Mouse (Mus musculus) intestine, embryonic 14.5 days (tissue): Measurements from ENCODE around the gene Gm42688. TPM values are rescaled to one million over a fixed set of nuclear protein-coding genes. Genes with fewer than 3 reads are reported as not detected.
"Not testable (repeated sequence)": the region's sequence is repeated elsewhere in the genome, so short reads cannot be mapped to it uniquely, and the experiment has no call there.

Source experiments
- ATAC-seq: fragments of 200-750 bp; cut with Nextera tagmentation; replicated peaks from 2 replicates; pipeline ENCODE4 v1.8.0; 2017; ENCODE audit warnings: low read depth, moderate number of reproducible peaks, moderate TSS enrichment, moderate library complexity; ENCODE audit not compliant: low FRiP score, low TSS enrichment
- DNase-seq: peaks from one replicate; pipeline ENCODE4 v3.0.0-alpha.2; 2018; ENCODE audit warnings: low spot score
- H3K27ac ChIP-seq: fragments of 300-500 bp; sonication (generic); 2 replicates; pipeline ENCODE4 v1.5.1; 2014; ENCODE audit warnings: low read depth, mild to moderate bottlenecking, control low read depth
- H3K27me3 ChIP-seq: fragments of 300-500 bp; sonication (generic); replicated peaks from 2 replicates; pipeline ENCODE4 v1.6.1; 2014; ENCODE audit warnings: low read length, control low read depth; ENCODE audit not compliant: control insufficient read depth, insufficient read depth
- H3K36me3 ChIP-seq: fragments of 300-500 bp; sonication (generic); 2 replicates; pipeline ENCODE4 v1.6.1; 2014; ENCODE audit warnings: low read length, control low read depth; ENCODE audit not compliant: control insufficient read depth, insufficient read depth
- H3K4me1 ChIP-seq: fragments of 300-500 bp; sonication (generic); replicated peaks from 2 replicates; pipeline ENCODE4 v1.6.1; 2014; ENCODE audit warnings: low read length, control low read depth, mixed read lengths; ENCODE audit not compliant: control insufficient read depth, insufficient read depth
- H3K4me2 ChIP-seq: fragments of 300-500 bp; sonication (generic); 2 replicates; pipeline ENCODE4 v1.6.1; 2014; ENCODE audit warnings: low read length
- H3K4me3 ChIP-seq: fragments of 300-500 bp; sonication (generic); 2 replicates; pipeline ENCODE4 v1.5.1; 2014; ENCODE audit warnings: low read depth, low read length, control low read depth, mixed read lengths
- H3K9ac ChIP-seq: fragments of 300-500 bp; sonication (generic); 2 replicates; pipeline ENCODE4 v1.6.1; 2014; ENCODE audit warnings: mild to moderate bottlenecking, low read length
- H3K9me3 ChIP-seq: fragments of 300-500 bp; sonication (generic); 2 replicates; pipeline ENCODE4 v1.6.1; 2016; ENCODE audit warnings: low read length, control low read depth; ENCODE audit not compliant: control insufficient read depth
- WGBS: fragments of 180-500 bp; shearing (Covaris S2); extraction: QIAGEN DNeasy Blood & Tissue Kit; methylation state at CpG from one replicate; pipeline ENCODE4 v1.1.7; 2014; 5-methylcytosine and 5-hydroxymethylcytosine counted together
- polyA plus RNA-seq: library from polyadenylated mRNA; unstranded; fragments of >200 nt; fragmentation: Nextera tagmentation; extraction: Ambion mirVana; gene quantifications from 2 replicates; pipeline ENCODE4 v1.2.1, GENCODE M21; 2014

Gene Gm42688
- polyA plus RNA-seq, 1 experiment from 2014 or later = 2.6 TPM

DNA sequence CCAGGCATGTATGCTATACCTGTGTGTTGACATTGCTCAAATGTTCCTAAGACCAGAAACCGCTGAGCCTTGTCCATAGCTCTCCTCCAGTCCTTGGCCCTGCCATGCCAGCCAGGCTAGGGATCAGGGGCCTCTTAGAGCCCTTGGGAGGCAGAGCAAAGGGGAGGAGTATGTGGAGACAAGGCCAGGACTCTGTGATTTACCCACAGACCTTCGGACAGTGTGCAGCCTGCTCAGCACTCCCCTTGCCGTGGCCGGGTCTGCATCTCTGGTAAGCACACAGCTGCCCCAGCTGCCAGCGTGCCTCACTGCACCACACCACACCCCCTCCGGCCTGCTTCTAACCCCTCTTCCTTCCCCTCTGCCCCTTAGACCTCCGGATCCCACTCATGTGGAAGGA, 45.9 kb downstream of the Gm42688 start:
- Histone ChIP-seq H3K4me3 (no peak overlapping the region), H3K4me2 (no peak overlapping the region), H3K9me3 (no peaks in the 10 kb centered on the region), H3K27ac (no peak overlapping the region), H3K36me3 (peaks cover 56% of the 10 kb centered on the region), H3K4me1 (peaks cover 3% of the 10 kb centered on the region), H3K27me3 (no peaks in the 10 kb centered on the region), H3K9ac (no peak overlapping the region)
- ATAC-seq = no peak
- DNase-seq = no peak
- 66% methylated on average over 7 of the region's 7 CpGs for WGBS

GRCm38 (mm10) chr6:83151721-83152120, 50.3 kb downstream of the Gm42688 start:
- WGBS = 38% methylated on average over 8 of the region's 8 CpGs
- H3K4me1 ChIP-seq = peaks cover 6% of the 10 kb centered on the region
- H3K4me2 ChIP-seq = no peak overlapping the region
- no peaks in the 10 kb centered on the region for H3K27me3 ChIP-seq
- ATAC-seq (no peak), DNase-seq (no peak)
- H3K9me3 ChIP-seq = no peaks in the 10 kb centered on the region
- H3K9ac ChIP-seq = no peak overlapping the region
- H3K36me3 ChIP-seq = peaks cover 52% of the 10 kb centered on the region
- H3K27ac ChIP-seq = no peak overlapping the region
- H3K4me3 ChIP-seq = no peak overlapping the region

- Histone ChIP-seq H3K27me3 (no peaks in the 10 kb centered on the region), H3K4me2 (no peak overlapping the region), H3K9ac (no peak overlapping the region), H3K27ac (no peak overlapping the region), H3K9me3 (no peaks in the 10 kb centered on the region), H3K4me1 (peaks cover 6% of the 10 kb centered on the region), H3K4me3 (no peak overlapping the region), H3K36me3 (peaks cover 39% of the 10 kb centered on the region)
- DNase-seq (no peak), ATAC-seq (no peak)
- WGBS = 82% methylated on average over 12 of the region's 12 CpGs
These were observed 51.6 kb downstream of the Gm42688 start for GRCm38 (mm10) chr6:83153038-83153437.

DNA sequence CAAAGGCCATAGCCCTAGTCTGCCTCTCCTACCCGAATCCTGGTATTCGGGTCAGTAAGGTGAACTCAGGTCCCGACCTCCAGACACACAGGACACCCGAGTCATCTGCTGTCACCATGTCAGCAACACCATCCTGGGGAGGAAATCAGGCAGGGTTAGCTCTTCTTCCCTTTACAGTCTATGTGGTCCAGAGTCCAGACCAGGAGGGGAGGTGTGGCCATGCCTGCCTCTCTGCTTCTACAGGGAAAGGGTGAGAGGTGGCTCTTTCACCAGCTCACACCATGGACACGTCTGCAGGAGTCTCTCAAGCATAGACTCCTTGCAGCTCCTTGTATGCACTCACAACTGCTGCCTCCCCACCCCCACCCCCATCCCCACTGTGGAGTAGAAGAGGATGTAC, 52.1 kb downstream of the Gm42688 start:
- H3K4me3 ChIP-seq = no peak overlapping the region
- no peaks in the 10 kb centered on the region for H3K27me3 ChIP-seq
- DNase-seq = no peak
- no peak overlapping the region for H3K27ac ChIP-seq
- no peak overlapping the region for H3K9ac ChIP-seq
- peaks cover 6% of the 10 kb centered on the region for H3K4me1 ChIP-seq
- H3K9me3 ChIP-seq = no peaks in the 10 kb centered on the region
- H3K4me2 ChIP-seq = no peak overlapping the region
- ATAC-seq = no peak
- 74% methylated on average over 5 of the region's 5 CpGs for WGBS
- H3K36me3 ChIP-seq = peaks cover 36% of the 10 kb centered on the region

- no peak for DNase-seq
- Histone ChIP-seq H3K27me3 (peaks cover 7% of the 10 kb centered on the region), H3K4me2 (peak overlapping the region; percentile 84), H3K4me3 (peak overlapping the region; percentile 52), H3K27ac (no peak overlapping the region), H3K36me3 (peaks cover 17% of the 10 kb centered on the region; the same call in 1 of the 2 replicates), H3K9ac (peak overlapping the region; percentile 49), H3K9me3 (no peaks in the 10 kb centered on the region), H3K4me1 (peaks cover 6% of the 10 kb centered on the region)
- 7% methylated on average over 23 of the region's 23 CpGs for WGBS
- ATAC-seq = peak; percentile 20; the same call in 1 of the 2 replicates
These were observed 54.3 kb downstream of the Gm42688 start for GRCm38 (mm10) chr6:83155552-83156238.

DNA sequence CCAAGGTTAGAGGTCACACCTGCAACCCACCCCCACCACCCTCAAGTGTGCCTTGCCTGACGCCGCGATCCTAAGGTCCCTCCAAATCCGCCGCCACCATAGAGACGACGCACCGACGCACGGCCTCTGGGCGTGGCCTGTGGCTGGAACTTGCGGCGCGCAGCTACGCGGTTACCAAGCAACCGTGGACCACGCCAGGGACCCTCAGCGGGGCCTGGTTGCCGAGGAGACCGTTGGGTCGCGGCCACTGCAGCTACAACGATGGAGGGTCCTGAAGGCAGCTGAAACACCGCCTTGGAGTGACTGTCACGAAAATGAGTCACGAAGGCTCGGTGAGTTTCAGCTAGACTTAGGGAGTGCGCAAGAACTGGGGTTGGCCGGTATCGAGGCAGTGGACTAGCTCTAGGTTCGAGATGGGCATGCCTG, 54.9 kb downstream of the Gm42688 start, which contains the start of the genes Wdr54 and 1700003E16Rik:
Gene Wdr54, minus strand, starts transcription at position 139 of the 426 bp plus-strand sequence.
Gene 1700003E16Rik, plus strand, starts transcription at position 146 of the 426 bp plus-strand sequence.
- Histone ChIP-seq H3K27ac (no peak within 1 kb of the TSS), H3K9ac (peak within 1 kb of the TSS; percentile 49)
- DNase-seq = peak; percentile 86

DNA sequence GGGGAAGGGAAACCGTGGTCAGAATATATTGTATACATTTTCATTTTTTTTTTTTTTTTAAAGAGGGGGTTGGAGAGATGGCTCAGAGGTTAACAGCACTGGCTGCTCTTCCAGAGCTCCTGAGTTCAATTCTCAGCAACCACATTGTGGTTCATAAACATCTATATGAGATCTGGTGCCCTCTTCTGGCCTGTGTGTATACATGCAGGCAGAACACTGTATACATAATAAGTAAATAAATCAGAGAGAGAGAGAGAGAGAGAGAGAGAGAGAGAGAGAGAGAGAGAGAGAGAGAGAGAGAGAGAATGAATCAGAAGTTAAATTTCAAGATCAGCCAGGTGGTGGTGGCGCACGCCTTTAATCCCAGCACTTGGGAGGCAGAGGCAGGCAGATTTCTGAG, 58.0 kb downstream of the Gm42688 start:
- 38% methylated on average over 3 of the region's 3 CpGs for whole genome bisulfite sequencing
- H3K27ac ChIP-seq, DNase-seq, H3K4me3 ChIP-seq, H3K9ac ChIP-seq, H3K4me2 ChIP-seq, H3K9me3 ChIP-seq, ATAC-seq, H3K36me3 ChIP-seq: not testable (repeated sequence)
- peaks cover 20% of the 10 kb centered on the region for H3K4me1 ChIP-seq
- peaks cover 27% of the 10 kb centered on the region for H3K27me3 ChIP-seq

More for the DNA sequence above, 54.9 kb downstream of the Gm42688 start, which contains the start of the genes Wdr54 and 1700003E16Rik:
- 2% methylated on average over 32 of the region's 32 CpGs for WGBS
- H3K4me2 ChIP-seq = peak within 1 kb of the TSS; percentile 84
- H3K36me3 ChIP-seq = peaks cover 12% of the 10 kb centered on the region; the same call in 1 of the 2 replicates
- H3K4me1 ChIP-seq = peaks cover 6% of the 10 kb centered on the region
- no peaks in the 10 kb centered on the region for H3K9me3 ChIP-seq
- peaks cover 13% of the 10 kb centered on the region for H3K27me3 ChIP-seq
- H3K4me3 ChIP-seq = peak within 1 kb of the TSS; percentile 52
- ATAC-seq = peak; percentile 84
